8 mouse cellular contexts compared by ENCODE assay signal in the genomic region with DNA sequence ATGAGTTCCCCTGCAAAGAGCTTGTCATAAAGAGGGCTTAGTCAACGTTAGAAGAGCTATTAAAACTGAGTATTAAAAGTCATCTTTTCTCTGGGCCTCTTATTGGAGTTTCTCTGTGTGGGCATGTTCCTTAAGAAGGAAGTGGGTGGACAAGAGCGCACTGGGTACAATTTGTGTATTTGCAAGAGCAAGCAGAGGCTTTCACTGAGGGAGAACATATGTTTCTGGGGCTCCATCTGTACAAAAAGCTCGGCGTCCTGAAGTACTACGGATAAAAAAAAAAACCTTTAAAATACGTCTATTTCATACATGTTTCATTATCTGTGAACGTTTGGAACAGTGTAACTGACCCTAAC. TPM values are rescaled to one million over a fixed set of nuclear protein-coding genes. Genes with fewer than 3 reads are reported as not detected.
A peak's percentile ranks its signal among the peaks of the same experiment; 100 is the strongest.
DNase-seq lines count a peak whose midpoint lies in the region; ATAC-seq lines count a peak whose summit lies in the region.

No protein-coding gene starts in this region.

- H3K4me2 ChIP-seq in embryonic facial prominence, embryonic 13.5 days, result peak overlapping the region; percentile 98
- peak overlapping the region; percentile 90 for H3K4me2 ChIP-seq in intestine, embryonic 15.5 days (replicated peaks)
- H3K4me2 ChIP-seq in midbrain, embryonic 16.5 days (ENCODE audit: low read length), result peak overlapping the region; percentile 100

- peak; percentile 28 to 31 for DNase-seq in layer of hippocampus, adult 8-10 months (ENCODE audit: low spot score in 2 of 2)
- DNase-seq in layer of hippocampus, postnatal 25 days (ENCODE audit: extremely low spot score in 1 of 2, low spot score in 1 of 2), result no peak
- no peak for DNase-seq in adrenal gland, postnatal 36 days
- DNase-seq in cerebellum, postnatal 25 days, result no peak
- no peak for DNase-seq in spleen, postnatal 10 days (ENCODE audit: low spot score in 2 of 2)

- 15% methylated on average over 7 of the region's 7 CpGs for WGBS in embryonic facial prominence, embryonic 13.5 days
- WGBS in intestine, embryonic 15.5 days, result 12% methylated on average over 7 of the region's 7 CpGs
- 15% methylated on average over 7 of the region's 7 CpGs for WGBS in midbrain, embryonic 16.5 days

- no peak overlapping the region for H3K9ac ChIP-seq in embryonic facial prominence, embryonic 13.5 days
- no peak overlapping the region for H3K9ac ChIP-seq in intestine, embryonic 15.5 days
- peak overlapping the region; percentile 75 for H3K9ac ChIP-seq in midbrain, embryonic 16.5 days (ENCODE audit: low read depth, low read length)

- peaks cover 15% of the 10 kb centered on the region for H3K4me1 ChIP-seq in embryonic facial prominence, embryonic 13.5 days
- H3K4me1 ChIP-seq in intestine, embryonic 15.5 days (replicated peaks), result 0 out of 2 replicates have a peak, but pooled peaks cover 3% of the 10 kb centered on the region
- peaks cover 6% of the 10 kb centered on the region for H3K4me1 ChIP-seq in midbrain, embryonic 16.5 days (ENCODE audit: control insufficient read depth, insufficient read depth, low read length)

- H3K9me3 ChIP-seq in embryonic facial prominence, embryonic 13.5 days, result no peaks in the 10 kb centered on the region
- no peaks in the 10 kb centered on the region for H3K9me3 ChIP-seq in intestine, embryonic 15.5 days
- H3K9me3 ChIP-seq in midbrain, embryonic 16.5 days (replicated peaks; ENCODE audit: control insufficient read depth, low read length, poor library complexity, severe bottlenecking), result no peaks in the 10 kb centered on the region

- peak overlapping the region; percentile 56 for H3K4me3 ChIP-seq in embryonic facial prominence, embryonic 13.5 days
- peak overlapping the region; percentile 70 for H3K4me3 ChIP-seq in intestine, embryonic 15.5 days (replicated peaks)
- H3K4me3 ChIP-seq in midbrain, embryonic 16.5 days (ENCODE audit: low read depth, low read length), result peak overlapping the region; percentile 75

- H3K36me3 ChIP-seq in embryonic facial prominence, embryonic 13.5 days, result no peaks in the 10 kb centered on the region
- H3K36me3 ChIP-seq in intestine, embryonic 15.5 days, result no peaks in the 10 kb centered on the region
- H3K36me3 ChIP-seq in midbrain, embryonic 16.5 days (ENCODE audit: control insufficient read depth, insufficient read depth, low read length), result no peaks in the 10 kb centered on the region

- ATAC-seq in embryonic facial prominence, embryonic 13.5 days (ENCODE audit: insufficient number of reproducible peaks, insufficient read depth, low FRiP score, low TSS enrichment, low read depth), result no peak
- peak; percentile 9; the same call in 1 of the 2 replicates for ATAC-seq in intestine, embryonic 15.5 days
- no peak for ATAC-seq in midbrain, embryonic 16.5 days

- peaks cover 56% of the 10 kb centered on the region for H3K27me3 ChIP-seq in embryonic facial prominence, embryonic 13.5 days
- peaks cover 8% of the 10 kb centered on the region for H3K27me3 ChIP-seq in intestine, embryonic 15.5 days (replicated peaks)
- peaks cover 22% of the 10 kb centered on the region for H3K27me3 ChIP-seq in midbrain, embryonic 16.5 days (ENCODE audit: control insufficient read depth, insufficient read depth, low read depth, low read length)

- H3K27ac ChIP-seq in embryonic facial prominence, embryonic 13.5 days, result no peak overlapping the region
- no peak overlapping the region; the same call in 1 of the 2 replicates for H3K27ac ChIP-seq in intestine, embryonic 15.5 days
- H3K27ac ChIP-seq in midbrain, embryonic 16.5 days (ENCODE audit: low read length), result no peak overlapping the region

RNA-seq across cellular contexts. Expression of gene Pkp2, which starts 0.4 kb away (rescaled TPM):
- total RNA-seq in layer of hippocampus, adult 8-10 months (2022), result 10 to 100 TPM; 33.4 to 48.0 (median 40.4) TPM
- total RNA-seq in layer of hippocampus, postnatal 25 days (2021), result 10 to 100 TPM; 43.7 to 44.9 TPM
- polyA plus RNA-seq in embryonic facial prominence, embryonic 13.5 days (2015; fragmentation: Nextera tagmentation; extraction: Ambion mirVana), result 2.3 and 3.3 TPM in 2 replicates
- polyA plus RNA-seq in intestine, embryonic 15.5 days (2015; fragmentation: Nextera tagmentation; extraction: Ambion mirVana), result 26.5 and 26.8 TPM in 2 replicates
- polyA plus RNA-seq in midbrain, embryonic 16.5 days (2015; fragmentation: Nextera tagmentation; extraction: Ambion mirVana), result 0.85 and 1.3 TPM in 2 replicates
- 1 to 10 TPM; 2.2 to 2.9 TPM for total RNA-seq in adrenal gland, postnatal 36 days (2021)

Comparison
In these comparisons a context has a peak if more than half of its experiments do, and no peak if none do; other contexts are left out.
1. DNase-seq: peak in layer of hippocampus, adult 8-10 months (2 of 2); none in layer of hippocampus, postnatal 25 days (0 of 2), adrenal gland, postnatal 36 days (0 of 2), cerebellum, postnatal 25 days (0 of 2) and spleen, postnatal 10 days (0 of 2).
2. RNA of gene Pkp2, which starts 0.4 kb away (total RNA-seq): 43.7 to 44.9 TPM in layer of hippocampus, postnatal 25 days and 33.4 to 48.0 TPM in layer of hippocampus, adult 8-10 months; 2.2 to 2.9 TPM in adrenal gland, postnatal 36 days; every median in the first group is over 4 times any median in the second.
3. Peak in every context shown above with its lines, with median percentiles within 50 percentile points of each other: H3K4me2 ChIP-seq and H3K4me3 ChIP-seq.